Mouse (Mus musculus): ENCODE data around the gene Cenpo. TPM values are rescaled to one million over a fixed set of nuclear protein-coding genes. Genes with fewer than 3 reads are reported as not detected.

The Cenpo gene
- total RNA-seq, 2 experiments from 2014 or later: 3.5 to 4.8 TPM

DNA sequence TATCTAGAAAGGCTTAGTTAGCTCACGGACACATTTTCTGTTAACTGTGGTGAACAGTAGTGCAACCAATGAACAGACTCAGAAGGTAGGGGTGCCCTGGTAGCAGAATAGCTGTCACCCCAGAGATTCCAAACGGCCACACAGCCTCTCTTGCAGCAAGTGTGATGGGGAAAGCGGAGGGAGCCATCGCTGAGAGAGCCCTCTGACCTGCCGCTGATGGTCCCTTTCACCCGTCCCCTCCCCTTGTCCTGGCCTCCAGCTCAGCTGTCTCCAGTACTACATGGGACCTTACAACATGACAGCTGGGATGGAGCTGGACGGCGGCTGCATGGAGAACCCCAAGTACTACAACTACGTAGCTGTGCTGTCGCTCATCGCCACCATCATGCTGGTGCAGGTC, 28.0 kb downstream of the Cenpo start:
- peak in 1 of 2 experiments; percentile 1 for DNase-seq (ENCODE audit: low spot score in 2 of 2)
- intact Hi-C loops (cut with DNase I): loop anchor here (5.0 to 10.0 kb wide), 2 partner anchors 99 to 281 kb away; no protein-coding TSS in a partner anchor

DNA sequence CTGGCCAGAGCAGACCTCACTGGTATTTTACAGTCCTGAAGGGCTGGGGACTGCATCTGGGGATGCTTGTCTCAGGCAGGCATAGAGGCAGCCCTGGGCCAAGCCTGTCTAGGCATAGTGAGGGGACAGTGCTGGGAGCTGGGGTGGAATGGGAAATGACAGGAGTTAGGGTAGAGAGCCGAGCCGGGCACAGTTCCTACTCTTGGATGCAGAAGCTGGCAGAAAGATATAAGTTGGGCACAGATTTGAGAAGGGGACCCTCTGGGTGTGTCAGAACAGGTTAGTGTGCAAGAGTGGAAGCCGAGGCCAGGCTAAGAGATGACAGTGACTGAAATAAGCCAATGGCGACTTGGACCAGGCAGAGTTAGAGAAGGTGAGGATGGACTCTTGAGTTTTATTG, 31.9 kb downstream of the Cenpo start:
- no peak for DNase-seq (ENCODE audit: low spot score in 2 of 2)
- intact Hi-C loops (cut with DNase I): loop anchor here (10.0 kb wide), 1 partner anchor 277 kb away; no protein-coding TSS in a partner anchor

DNA sequence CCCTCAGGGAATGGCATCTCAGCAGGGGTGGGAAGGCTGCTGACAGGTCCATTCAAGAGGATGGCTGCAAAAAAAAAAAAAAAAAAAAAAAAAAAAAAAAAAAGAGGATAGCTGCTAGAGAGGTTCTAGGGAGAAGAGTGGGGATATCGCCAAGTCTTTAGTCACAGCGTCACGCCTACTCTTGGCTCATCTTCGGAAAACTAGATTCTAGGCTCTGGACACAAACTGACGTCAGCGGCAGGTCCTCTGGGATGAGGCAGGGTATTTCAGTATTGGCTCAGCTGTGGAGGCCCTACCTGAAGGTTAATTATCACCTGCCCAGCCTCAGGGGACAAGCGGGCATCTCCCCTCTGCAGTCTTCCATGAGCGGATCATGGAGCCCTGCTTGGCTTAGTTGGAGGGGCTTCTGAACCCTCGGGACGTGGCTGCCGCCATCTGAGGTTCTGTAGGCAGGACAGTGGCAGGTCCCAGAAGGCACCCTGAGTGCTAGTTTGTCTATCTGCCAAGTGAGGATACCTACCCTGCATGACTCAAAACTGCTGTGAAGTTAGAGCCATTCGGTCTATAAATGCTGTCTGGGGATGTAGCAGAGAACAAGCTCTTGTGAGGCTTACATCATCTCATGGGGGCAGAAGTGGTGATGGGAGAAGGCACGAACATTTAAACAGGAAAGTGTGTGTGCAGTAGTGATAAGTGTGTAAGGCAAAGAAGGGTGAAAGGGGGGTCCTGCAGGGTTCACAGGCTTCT, 32.5 kb downstream of the Cenpo start:
- intact Hi-C loops (cut with DNase I): loop anchor here (10.0 kb wide), 1 partner anchor 277 kb away; no protein-coding TSS in a partner anchor
- DNase-seq (ENCODE audit: low spot score in 2 of 2): peak; percentile 67 to 83

DNA sequence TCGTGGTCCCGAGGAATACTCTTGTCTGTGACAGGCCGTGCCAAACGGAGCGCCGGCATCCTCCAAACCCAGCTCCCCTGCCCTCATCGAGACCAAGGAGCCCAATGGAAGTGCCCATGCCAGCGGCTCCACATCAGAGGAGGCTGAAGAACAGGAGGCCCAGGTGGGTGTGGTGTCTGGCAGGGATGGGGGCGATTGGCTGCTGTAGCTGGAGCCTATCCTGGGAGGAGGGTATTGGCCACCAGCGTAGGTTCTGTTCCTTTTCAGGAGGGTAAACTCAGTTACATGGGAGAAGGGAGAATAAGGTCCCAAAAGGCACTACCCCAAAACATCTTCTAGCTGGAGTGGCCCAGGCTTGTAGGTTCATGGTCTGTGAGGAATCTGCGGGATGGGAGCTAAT, 34.8 kb downstream of the Cenpo start:
- DNase-seq (ENCODE audit: low spot score in 2 of 2): no peak
- intact Hi-C loops (cut with DNase I): no loop called here

DNA sequence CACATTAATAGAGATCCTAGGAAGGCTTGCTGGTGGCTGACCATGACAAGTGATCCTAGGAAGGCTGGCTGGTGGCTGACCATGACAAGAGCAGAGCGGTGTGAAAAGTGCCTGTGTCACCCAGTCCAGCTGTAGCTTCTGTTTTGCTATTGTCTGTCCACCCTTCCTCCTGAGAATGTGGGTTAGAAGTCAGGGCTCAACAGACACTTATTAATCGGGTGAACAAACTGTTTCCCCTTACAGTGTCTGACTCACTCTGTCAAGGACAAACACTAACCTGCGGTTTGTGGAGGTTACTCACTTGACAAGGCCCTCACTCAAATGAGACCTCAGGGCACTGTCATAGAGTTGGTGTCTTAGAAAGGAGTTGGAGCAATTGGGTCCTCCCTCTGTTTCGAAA, 35.4 kb downstream of the Cenpo start:
- DNase-seq (ENCODE audit: low spot score in 2 of 2): no peak
- intact Hi-C loops (cut with DNase I): no loop called here

DNA sequence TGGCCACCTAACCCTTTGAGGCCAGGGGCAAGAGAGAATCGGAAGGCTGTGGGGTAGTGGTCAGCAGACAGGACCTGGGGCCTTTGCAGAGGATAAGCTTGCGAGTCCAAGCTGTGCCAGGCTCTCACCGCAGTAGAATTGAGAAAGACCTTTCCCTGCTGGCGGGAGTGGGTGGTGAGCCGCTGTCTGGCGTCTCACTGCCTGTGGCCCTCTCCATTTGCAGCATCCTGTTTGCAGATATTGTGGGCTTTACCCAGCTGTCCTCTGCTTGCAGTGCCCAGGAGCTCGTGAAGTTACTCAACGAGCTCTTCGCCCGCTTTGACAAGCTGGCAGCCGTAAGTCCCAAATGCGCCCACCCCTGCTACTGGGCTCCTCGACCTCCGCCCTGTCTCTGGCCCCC, 39.5 kb downstream of the Cenpo start:
- intact Hi-C loops (cut with DNase I): loop anchor here (5.0 kb wide), 1 partner anchor 62 kb away; the partner anchor contains the start of gene Adcy3

DNA sequence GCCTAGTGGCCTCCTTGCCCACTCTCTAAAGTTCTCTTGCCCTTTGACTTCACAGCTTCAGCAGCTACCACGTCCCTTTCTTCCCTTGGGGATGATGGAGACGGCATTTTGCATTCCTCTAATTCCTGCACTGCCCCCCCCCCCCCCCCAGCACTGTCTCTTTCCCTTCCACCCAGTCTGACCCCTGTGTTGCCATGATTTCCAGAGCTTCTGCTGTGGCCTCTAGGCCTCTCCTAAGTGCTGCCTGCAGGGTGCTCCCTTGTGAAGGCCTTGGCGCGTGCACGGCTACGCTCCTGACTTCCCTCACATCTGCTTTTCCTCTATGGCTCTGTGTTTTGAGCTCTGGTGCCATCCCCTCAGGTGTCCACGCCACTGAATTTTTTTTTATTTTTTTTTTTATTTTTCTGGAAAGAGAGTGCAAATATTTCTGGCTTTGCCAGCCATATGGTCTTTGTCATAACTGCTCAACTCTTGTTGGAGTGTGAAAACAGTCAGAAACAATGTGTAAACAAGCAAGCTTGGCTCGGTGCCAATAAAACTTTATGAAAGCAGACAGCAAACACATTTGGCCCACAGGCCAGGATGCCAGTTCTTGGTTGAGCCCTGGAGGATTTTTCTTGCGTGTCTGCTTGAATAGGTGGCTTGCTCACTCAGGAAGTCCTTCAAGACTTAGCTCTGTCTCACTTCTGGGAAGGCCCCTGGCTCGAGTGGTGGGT, 40.9 kb downstream of the Cenpo start:
- intact Hi-C loops (cut with DNase I): loop anchor here (5.0 kb wide), 1 partner anchor 61 kb away; the partner anchor contains the start of gene Adcy3
- DNase-seq (ENCODE audit: low spot score in 2 of 2): no peak

More for the DNA sequence above, 39.5 kb downstream of the Cenpo start:
- DNase-seq (ENCODE audit: low spot score in 2 of 2): peak; percentile 39 to 52

DNA sequence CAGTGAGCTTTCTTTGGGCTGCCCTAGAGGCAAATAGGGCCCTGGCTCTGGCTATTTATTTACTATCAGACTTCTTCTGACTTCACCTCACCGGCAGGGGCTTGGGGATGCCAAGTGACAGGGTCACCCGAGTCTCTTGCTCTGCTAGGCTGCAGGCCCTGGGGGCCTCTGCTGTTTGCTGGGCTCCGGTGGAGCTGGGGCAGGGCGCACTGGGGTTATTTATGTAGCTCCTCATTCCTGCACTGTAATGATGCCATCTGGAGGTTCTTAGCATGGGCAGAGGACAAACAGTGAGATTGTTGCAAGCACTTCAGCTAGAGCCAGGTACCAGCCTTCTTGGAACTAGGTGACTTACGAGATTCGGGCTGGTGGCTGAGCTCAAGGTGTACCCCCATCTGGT, 41.6 kb downstream of the Cenpo start:
- DNase-seq (ENCODE audit: low spot score in 2 of 2): no peak
- intact Hi-C loops (cut with DNase I): loop anchor here (5.0 kb wide), 1 partner anchor 60 kb away; the partner anchor contains the start of gene Adcy3

DNA sequence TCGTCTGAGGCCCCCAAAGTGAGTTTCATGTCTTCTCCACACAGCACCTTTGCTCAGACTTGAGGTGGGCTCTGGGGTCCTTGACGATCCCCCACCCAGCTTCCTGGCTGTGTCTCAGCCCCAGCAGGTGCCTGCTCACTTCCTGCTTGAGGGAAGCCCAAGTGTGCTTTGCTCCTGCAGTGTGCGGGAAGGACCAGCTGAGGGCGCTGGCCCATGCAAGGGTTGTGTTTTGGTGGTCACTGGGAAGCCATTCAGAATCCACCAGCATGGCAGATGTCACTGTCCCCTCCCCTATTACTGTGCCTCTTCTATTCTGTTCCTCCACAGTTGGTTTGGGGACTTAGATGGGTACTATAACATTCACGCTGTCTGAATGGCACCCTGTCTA, 45.0 kb downstream of the Cenpo start:
- intact Hi-C loops (cut with DNase I): no loop called here
- no peak for DNase-seq (ENCODE audit: low spot score in 2 of 2)

DNA sequence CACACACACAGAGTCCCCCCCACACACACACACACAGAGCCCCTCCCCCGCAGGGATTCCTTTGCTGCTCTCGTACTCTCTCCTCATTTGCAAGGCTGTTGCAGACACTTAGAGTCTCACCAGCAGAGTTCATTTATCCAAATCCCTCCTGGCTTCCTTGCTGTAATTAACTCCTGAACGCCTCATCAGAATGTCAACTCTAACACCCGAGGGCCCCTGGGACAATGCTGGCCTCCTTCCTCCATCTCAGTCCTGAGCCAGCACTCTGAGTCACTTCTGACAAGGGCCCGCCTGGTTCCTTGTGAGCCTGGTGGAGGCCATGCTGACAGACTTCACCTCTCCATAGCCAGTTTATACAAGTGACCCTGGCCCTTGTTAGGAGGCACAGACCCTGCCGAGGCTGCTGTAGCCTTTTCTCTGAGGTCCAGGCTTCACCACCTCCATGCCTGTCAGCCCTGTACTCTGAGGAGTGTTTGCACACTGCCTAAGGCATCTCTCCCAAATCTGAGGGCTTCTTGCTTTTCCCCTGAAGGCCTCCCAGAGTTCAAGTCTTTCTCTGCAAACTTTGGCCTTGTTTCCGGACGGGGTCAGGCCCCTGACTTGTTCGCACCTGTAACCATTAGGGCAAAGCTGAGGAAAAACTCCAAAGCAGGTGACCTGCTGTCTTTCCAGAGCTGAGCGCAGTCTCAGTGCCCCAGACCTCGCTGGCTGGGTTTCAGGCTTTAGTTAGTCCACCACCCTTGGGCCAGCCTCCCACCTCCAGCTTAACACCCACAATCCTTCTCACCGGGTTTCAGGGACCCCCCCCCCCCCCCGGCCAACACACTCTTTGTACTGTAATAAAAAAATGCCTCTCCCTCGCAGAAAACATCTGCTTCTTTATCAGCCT, 45.7 kb downstream of the Cenpo start:
- intact Hi-C loops (cut with DNase I): no loop called here
- DNase-seq (ENCODE audit: low spot score in 2 of 2): no peak

DNA sequence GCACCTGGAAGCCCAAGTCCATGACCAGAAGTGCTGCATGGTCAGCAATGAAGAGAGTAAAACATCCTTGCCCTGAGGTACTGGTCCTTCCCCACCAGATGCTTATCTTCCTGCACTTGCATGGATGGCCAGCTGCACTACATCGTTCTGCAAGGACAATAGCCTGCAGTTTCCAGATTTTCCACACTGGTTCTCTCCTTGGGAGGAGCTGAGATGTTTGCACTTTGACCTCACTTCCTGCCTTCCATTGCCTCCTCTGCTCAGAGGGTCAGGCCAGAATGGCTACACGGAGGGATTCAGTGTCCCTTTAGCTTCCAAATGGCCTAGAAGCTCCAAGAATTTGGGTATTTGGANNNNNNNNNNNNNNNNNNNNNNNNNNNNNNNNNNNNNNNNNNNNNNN, 49.4 kb downstream of the Cenpo start:
- intact Hi-C loops (cut with DNase I): no loop called here
- no peak for DNase-seq (ENCODE audit: low spot score in 2 of 2)

DNA sequence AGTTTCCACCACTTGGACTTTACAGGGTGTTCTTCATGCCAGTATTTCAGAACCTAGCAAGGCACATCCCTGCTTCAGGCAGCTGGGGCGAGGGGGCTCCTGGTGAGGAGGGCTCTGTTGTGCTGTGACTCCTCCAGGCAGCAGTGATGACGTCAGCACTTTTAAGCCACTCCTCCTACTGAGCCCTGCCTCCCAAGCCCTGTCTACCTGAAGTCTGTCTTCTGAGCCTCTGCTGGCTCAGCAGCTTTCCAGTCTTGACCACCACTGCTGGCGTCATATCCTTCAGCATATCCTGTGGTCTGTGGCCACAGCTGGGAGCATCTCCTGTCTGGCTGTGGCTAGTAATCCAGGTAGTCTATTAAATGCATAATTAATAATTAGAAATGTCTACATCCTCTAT, 53.6 kb downstream of the Cenpo start:
- no peak for DNase-seq (ENCODE audit: low spot score in 2 of 2)
- intact Hi-C loops (cut with DNase I): no loop called here

DNA sequence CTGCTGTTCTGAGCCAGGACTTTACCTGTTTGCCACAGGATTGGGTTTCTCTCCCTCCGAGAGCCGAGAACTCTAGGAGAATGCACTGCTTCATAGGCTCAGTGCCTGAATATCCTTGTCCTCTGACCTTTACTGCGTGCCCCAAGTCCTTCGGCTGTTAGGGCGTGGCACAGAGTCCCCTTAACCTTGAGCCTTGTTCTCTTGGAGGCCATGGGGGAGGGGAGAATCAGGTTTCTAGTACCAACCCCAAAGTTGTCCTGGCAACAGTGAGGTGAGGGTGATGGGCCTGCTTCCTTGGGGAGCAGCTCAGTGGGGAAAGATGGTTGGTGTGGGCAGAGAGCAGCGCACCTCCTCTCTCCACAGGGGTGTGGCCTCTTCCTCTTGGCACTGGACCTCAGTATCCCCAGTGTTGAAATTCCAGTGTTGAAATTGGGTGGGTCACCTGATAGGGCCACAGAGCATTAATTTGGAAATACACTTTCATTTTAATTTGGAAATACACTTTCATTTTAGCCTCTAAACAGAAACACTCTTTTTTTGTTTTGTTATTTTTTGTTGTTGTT, 54.3 kb downstream of the Cenpo start:
- no peak for DNase-seq (ENCODE audit: low spot score in 2 of 2)
- intact Hi-C loops (cut with DNase I): no loop called here

DNA sequence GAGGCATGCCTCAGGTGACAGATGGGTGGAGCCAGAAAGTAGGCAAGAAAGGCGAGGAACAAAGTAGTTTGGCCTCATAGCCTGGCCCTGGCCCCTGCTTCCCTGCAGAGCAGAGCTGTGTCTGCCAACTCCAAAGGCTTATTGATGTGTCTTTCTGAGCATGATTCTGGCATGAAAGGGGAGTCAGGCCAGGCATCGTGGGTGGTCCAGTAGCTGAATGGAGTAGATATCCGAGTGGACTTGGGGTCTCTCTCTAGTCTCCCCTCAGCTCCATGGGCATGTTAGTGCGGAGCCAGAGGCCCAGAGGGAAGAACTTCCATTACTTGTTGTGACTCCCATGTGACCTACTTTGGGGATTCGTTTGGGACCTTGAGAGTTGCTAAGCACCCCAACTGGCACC, 55.3 kb downstream of the Cenpo start:
- intact Hi-C loops (cut with DNase I): no loop called here
- no peak for DNase-seq (ENCODE audit: low spot score in 2 of 2)

DNA sequence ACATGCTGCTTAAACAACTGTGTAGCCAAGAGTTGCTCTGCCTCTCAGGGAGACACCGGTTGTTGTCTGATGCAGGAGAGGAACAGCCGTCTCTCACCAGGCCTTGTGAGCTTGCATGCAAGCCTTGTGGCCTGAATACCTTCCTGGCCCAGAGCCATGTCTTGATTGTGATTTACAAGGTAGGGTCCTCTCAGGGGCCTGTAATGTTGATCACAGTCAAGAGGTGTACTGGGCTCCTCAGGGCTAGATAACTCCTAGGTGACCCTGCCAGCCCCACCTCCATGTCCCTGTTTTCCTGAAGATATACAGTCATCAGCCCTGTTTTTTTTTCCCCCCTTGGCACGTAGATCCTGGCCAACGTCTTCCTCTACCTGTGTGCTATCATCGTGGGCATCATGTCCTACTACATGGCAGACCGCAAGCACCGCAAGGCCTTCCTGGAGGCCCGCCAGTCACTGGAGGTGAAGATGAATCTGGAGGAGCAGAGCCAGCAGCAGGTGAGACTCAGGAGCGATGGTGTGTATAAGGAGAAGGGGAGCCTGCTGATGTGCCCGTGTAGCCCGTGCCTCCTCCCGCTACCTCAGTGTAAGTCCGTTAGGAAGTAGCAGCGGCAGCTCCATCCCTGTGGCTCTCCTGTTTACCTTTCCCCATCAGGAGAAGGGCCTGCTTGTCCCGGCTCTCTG, 60.8 kb downstream of the Cenpo start:
- DNase-seq (ENCODE audit: low spot score in 2 of 2): no peak
- intact Hi-C loops (cut with DNase I): no loop called here

DNA sequence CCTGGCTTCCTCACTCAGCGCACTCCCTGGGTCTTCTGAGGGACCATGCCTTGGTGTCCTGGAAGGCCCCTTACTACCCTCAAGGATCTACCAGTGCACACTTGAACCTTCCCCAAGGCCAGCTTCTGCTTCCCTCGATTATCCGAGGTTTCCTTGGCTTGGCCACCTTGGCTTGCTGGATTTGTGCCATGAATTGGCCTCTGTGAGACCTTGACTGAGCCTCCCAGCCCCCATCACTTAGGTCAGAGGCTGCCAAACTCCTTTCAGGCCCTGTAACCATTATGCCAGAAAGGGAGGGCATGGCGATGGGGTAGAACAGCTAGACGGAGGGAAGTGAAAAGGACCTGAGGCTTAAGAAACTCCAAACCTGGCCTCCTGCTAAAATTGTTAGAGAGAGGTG, 64.5 kb downstream of the Cenpo start:
- intact Hi-C loops (cut with DNase I): no loop called here
- no peak for DNase-seq (ENCODE audit: low spot score in 2 of 2)

DNA sequence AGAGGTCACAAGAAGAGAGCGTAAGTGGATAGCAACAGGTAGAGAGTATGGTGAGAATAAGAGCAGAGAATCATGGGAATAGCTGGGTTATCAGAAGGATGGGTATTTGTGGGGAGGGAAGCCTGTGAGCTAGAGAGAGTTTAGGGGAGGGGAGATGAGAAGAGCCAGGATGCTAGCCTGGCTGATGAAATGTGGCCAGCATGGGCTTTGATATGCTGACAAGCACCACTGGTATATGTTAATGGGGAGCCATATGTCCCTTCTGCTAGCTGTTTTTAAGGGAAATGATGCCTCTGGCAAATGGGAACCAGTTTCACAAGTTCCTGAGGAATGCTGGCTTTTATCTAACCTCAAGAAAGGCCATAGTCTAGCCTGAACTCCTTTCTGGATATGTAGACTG, 65.0 kb downstream of the Cenpo start:
- intact Hi-C loops (cut with DNase I): no loop called here
- DNase-seq (ENCODE audit: low spot score in 2 of 2): no peak

DNA sequence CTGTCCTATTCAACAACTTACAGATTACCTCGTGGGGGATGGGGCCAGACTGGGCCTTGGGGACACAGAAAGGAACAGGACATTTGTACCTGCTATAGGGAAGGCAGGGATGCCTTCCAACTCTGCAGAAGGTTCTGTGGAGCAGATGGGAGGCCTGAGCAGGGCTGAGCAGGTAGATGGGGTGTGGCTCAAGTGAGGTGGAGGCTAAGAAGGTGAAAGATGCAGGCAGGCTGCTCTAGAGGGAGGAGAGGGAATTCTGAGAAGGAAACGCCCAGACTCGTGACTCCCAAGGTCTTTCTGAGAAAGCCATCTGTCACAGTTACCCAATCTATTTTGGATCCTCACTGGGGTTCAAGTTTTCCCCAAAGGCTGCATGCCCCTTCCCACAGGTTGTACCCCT, 67.1 kb downstream of the Cenpo start:
- intact Hi-C loops (cut with DNase I): no loop called here
- DNase-seq (ENCODE audit: low spot score in 2 of 2): no peak

DNA sequence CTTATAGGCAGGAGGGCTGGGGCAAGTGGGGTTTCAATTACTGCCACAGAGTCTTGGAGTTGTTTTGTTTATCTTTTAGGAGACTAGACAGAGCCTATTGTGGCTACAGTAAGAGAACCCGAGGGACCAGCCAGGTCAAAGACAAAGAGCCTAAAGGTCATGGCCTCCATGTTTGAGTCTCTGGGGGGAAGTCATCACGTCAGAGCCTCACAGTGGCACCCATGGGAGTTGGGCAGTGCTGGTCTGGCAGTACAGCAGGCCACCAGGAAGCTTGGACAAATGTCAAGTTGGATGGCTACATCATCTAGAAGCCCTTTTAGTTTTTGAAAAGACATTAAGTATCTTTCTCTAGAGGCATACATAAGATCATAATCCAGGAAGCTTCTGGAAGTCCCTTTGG, 71.2 kb downstream of the Cenpo start:
- intact Hi-C loops (cut with DNase I): no loop called here
- DNase-seq (ENCODE audit: low spot score in 2 of 2): no peak

All from left cerebral cortex, postnatal 14 days (tissue).